ENCODE assay signal across 15 mouse cellular contexts in genomic region chr17:8360876-8361275, GRCm38 (mm10). TPM values are rescaled to one million over a fixed set of nuclear protein-coding genes. Genes with fewer than 3 reads are reported as not detected.
"Had no signal": no experiment of that assay in that cellular context is flagged by ENCODE, and none has a peak within 500 bp of the region (broad histone marks: within the 10 kb centered on the region; RNA-seq: fewer than 3 reads in every experiment).

No protein-coding gene starts in this region.

- H3K9me3 ChIP-seq: kidney, embryonic 15.5 days; limb, embryonic 15.5 days; liver, embryonic 12.5 days; neural tube, embryonic 13.5 days had no signal

- H3K27me3 ChIP-seq: limb, embryonic 15.5 days; liver, embryonic 12.5 days; neural tube, embryonic 13.5 days had no signal

- H3K36me3 ChIP-seq: kidney, embryonic 15.5 days; limb, embryonic 15.5 days; liver, embryonic 12.5 days; neural tube, embryonic 13.5 days had no signal

- DNase-seq: kidney, adult 2 months; kidney, postnatal 14 days; lung, postnatal 10 days; right cerebral cortex, postnatal 14 days; thymus, postnatal 4 days had no signal

- H3K4me2 ChIP-seq: kidney, embryonic 15.5 days; limb, embryonic 15.5 days; liver, embryonic 12.5 days; lung, embryonic 14.5 days; neural tube, embryonic 13.5 days had no signal

- ATAC-seq: liver, embryonic 12.5 days had no signal

- H3K4me3 ChIP-seq: kidney, embryonic 15.5 days; left cerebral cortex, adult 2 months; limb, embryonic 15.5 days; liver, embryonic 12.5 days; neural tube, embryonic 13.5 days had no signal

- H3K4me1 ChIP-seq: liver, embryonic 12.5 days had no signal

- H3K27ac ChIP-seq: kidney, embryonic 15.5 days; left cerebral cortex, adult 2 months; limb, embryonic 15.5 days; liver, embryonic 12.5 days; neural tube, embryonic 13.5 days had no signal

- H3K9ac ChIP-seq: kidney, embryonic 15.5 days; limb, embryonic 15.5 days; liver, embryonic 12.5 days; lung, embryonic 14.5 days; neural tube, embryonic 13.5 days had no signal

RNA-seq across cellular contexts. Expression of gene T2, which starts 5.1 kb away (rescaled TPM):
- total RNA-seq: megakaryocyte-erythroid progenitor cell, adult 5-6 weeks; monocyte, adult 5-6 weeks had no signal
- polyA plus RNA-seq: liver, embryonic 16.5 days; spleen, adult 2 months had no signal

RNA-seq across cellular contexts. Expression of gene Prr18, which starts 23.6 kb away (rescaled TPM):
- total RNA-seq: monocyte, adult 5-6 weeks had no signal
